Mouse (Mus musculus): ENCODE data around the gene Slc1a5. TPM values are rescaled to one million over a fixed set of nuclear protein-coding genes. Genes with fewer than 3 reads are reported as not detected.

Gene Slc1a5
- polyA plus RNA-seq, 1 experiment from 2014 or later: 61.8 TPM

GRCm38 (mm10) chr7:16760292-16760691, 20.8 kb upstream of the Slc1a5 start:
- H3K4me1 ChIP-seq (replicated peaks): peaks cover 7% of the 10 kb centered on the region; the same call in 1 of the 2 replicates
- no peaks in the 10 kb centered on the region for H3K9me3 ChIP-seq
- H3K4me3 ChIP-seq (replicated peaks): no peak overlapping the region
- no peaks in the 10 kb centered on the region for H3K27me3 ChIP-seq (replicated peaks)
- ATAC-seq: peak; percentile 73
- no peak overlapping the region for H3K27ac ChIP-seq
- H3K9ac ChIP-seq: no peak overlapping the region
- H3K4me2 ChIP-seq (replicated peaks): 0 out of 2 replicates have a peak overlapping the region, but pooled peaks have one; percentile 2
- no peaks in the 10 kb centered on the region for H3K36me3 ChIP-seq
- WGBS: 21% methylated on average over 8 of the region's 8 CpGs

- no peak overlapping the region for H3K4me2 ChIP-seq (replicated peaks)
- 42% methylated on average over 10 of the region's 10 CpGs for WGBS
- no peaks in the 10 kb centered on the region for H3K27me3 ChIP-seq (replicated peaks)
- ATAC-seq: peak; percentile 72
- H3K9ac ChIP-seq: no peak overlapping the region
- no peaks in the 10 kb centered on the region for H3K9me3 ChIP-seq
- H3K36me3 ChIP-seq: no peaks in the 10 kb centered on the region
- H3K27ac ChIP-seq: 0 out of 2 replicates have a peak overlapping the region, but pooled peaks have one; percentile 52
- H3K4me3 ChIP-seq (replicated peaks): no peak overlapping the region
- H3K4me1 ChIP-seq (replicated peaks): peaks cover 7% of the 10 kb centered on the region; the same call in 1 of the 2 replicates
These were observed 20.1 kb upstream of the Slc1a5 start for GRCm38 (mm10) chr7:16761005-16761481.

GRCm38 (mm10) chr7:16761630-16762029, 19.5 kb upstream of the Slc1a5 start:
- ATAC-seq: no peak
- Histone ChIP-seq H3K27me3 (replicated peaks) (no peaks in the 10 kb centered on the region), H3K4me3 (replicated peaks) (no peak overlapping the region), H3K4me1 (replicated peaks) (peaks cover 7% of the 10 kb centered on the region; the same call in 1 of the 2 replicates), H3K36me3 (no peaks in the 10 kb centered on the region), H3K27ac (no peak overlapping the region), H3K9ac (no peak overlapping the region), H3K9me3 (no peaks in the 10 kb centered on the region), H3K4me2 (replicated peaks) (no peak overlapping the region)
- 45% methylated on average over 5 of the region's 5 CpGs for WGBS

- ATAC-seq: no peak
- no peak overlapping the region for H3K4me3 ChIP-seq (replicated peaks)
- 86% methylated on average over 7 of the region's 7 CpGs for WGBS
- no peak overlapping the region for H3K4me2 ChIP-seq (replicated peaks)
- no peaks in the 10 kb centered on the region for H3K36me3 ChIP-seq
- H3K4me1 ChIP-seq (replicated peaks): peaks cover 7% of the 10 kb centered on the region; the same call in 1 of the 2 replicates
- H3K9ac ChIP-seq: no peak overlapping the region
- no peak overlapping the region for H3K27ac ChIP-seq
- H3K27me3 ChIP-seq (replicated peaks): no peaks in the 10 kb centered on the region
- H3K9me3 ChIP-seq: no peaks in the 10 kb centered on the region
These were observed 17.5 kb upstream of the Slc1a5 start for GRCm38 (mm10) chr7:16763463-16764218.

GRCm38 (mm10) chr7:16766443-16766842, 14.7 kb upstream of the Slc1a5 start:
- no peaks in the 10 kb centered on the region for H3K9me3 ChIP-seq
- no peak overlapping the region for H3K27ac ChIP-seq
- no peak overlapping the region for H3K9ac ChIP-seq
- no peak for ATAC-seq
- no peak overlapping the region for H3K4me3 ChIP-seq (replicated peaks)
- no peak overlapping the region for H3K4me2 ChIP-seq (replicated peaks)
- no peaks in the 10 kb centered on the region for H3K27me3 ChIP-seq (replicated peaks)
- no peaks in the 10 kb centered on the region for H3K36me3 ChIP-seq
- WGBS: 56% methylated on average over 2 of the region's 2 CpGs
- 0 out of 2 replicates have a peak, but pooled peaks cover 3% of the 10 kb centered on the region for H3K4me1 ChIP-seq (replicated peaks)

- no peak for ATAC-seq
- Histone ChIP-seq H3K27ac (no peak overlapping the region), H3K36me3 (no peaks in the 10 kb centered on the region), H3K27me3 (replicated peaks) (no peaks in the 10 kb centered on the region), H3K4me3 (replicated peaks) (no peak overlapping the region), H3K4me2 (replicated peaks) (no peak overlapping the region), H3K4me1 (replicated peaks) (peaks cover 4% of the 10 kb centered on the region; the same call in 1 of the 2 replicates), H3K9me3 (no peaks in the 10 kb centered on the region), H3K9ac (no peak overlapping the region)
- WGBS: 41% methylated on average over 5 of the region's 5 CpGs
These were observed 5.3 kb upstream of the Slc1a5 start for GRCm38 (mm10) chr7:16775888-16776287.

- Histone ChIP-seq H3K4me2 (replicated peaks) (no peak overlapping the region), H3K4me3 (replicated peaks) (no peak overlapping the region), H3K4me1 (replicated peaks) (peaks cover 26% of the 10 kb centered on the region), H3K9me3 (no peaks in the 10 kb centered on the region), H3K27me3 (replicated peaks) (no peaks in the 10 kb centered on the region), H3K27ac (no peak overlapping the region), H3K9ac (no peak overlapping the region), H3K36me3 (no peaks in the 10 kb centered on the region)
- WGBS: 50% methylated on average over 5 of the region's 5 CpGs
- ATAC-seq: no peak
These were observed 1.1 kb upstream of the Slc1a5 start for GRCm38 (mm10) chr7:16780076-16780475.

- no peaks in the 10 kb centered on the region for H3K27me3 ChIP-seq (replicated peaks)
- peak overlapping the region; percentile 78 for H3K9ac ChIP-seq
- 0 out of 2 replicates have a peak overlapping the region, but pooled peaks have one; percentile 23 for H3K27ac ChIP-seq
- H3K4me3 ChIP-seq (replicated peaks): peak overlapping the region; percentile 78
- ATAC-seq: peak; percentile 34
- 0% methylated on average over 10 of the region's 10 CpGs for WGBS
- H3K9me3 ChIP-seq: no peaks in the 10 kb centered on the region
- H3K36me3 ChIP-seq: no peaks in the 10 kb centered on the region
- H3K4me1 ChIP-seq (replicated peaks): peaks cover 26% of the 10 kb centered on the region
- peak overlapping the region; percentile 99 for H3K4me2 ChIP-seq (replicated peaks)
These were observed 345 bp downstream of the Slc1a5 start for GRCm38 (mm10) chr7:16781555-16781815.

- under 1% methylated on average over 58 of the region's 60 CpGs for WGBS
- Histone ChIP-seq H3K4me3 (replicated peaks) (peak overlapping the region; percentile 78), H3K27ac (peak overlapping the region; percentile 36), H3K4me2 (replicated peaks) (peak overlapping the region; percentile 99), H3K9me3 (no peaks in the 10 kb centered on the region), H3K9ac (peak overlapping the region; percentile 78), H3K27me3 (replicated peaks) (no peaks in the 10 kb centered on the region), H3K4me1 (replicated peaks) (peaks cover 26% of the 10 kb centered on the region), H3K36me3 (no peaks in the 10 kb centered on the region)
- peak; percentile 22 for ATAC-seq
These were observed 845 bp downstream of the Slc1a5 start for GRCm38 (mm10) chr7:16781816-16782554.

- Histone ChIP-seq H3K9ac (peak overlapping the region; percentile 78), H3K27me3 (replicated peaks) (no peaks in the 10 kb centered on the region), H3K4me1 (replicated peaks) (peaks cover 26% of the 10 kb centered on the region), H3K4me2 (replicated peaks) (peak overlapping the region; percentile 99), H3K27ac (no peak overlapping the region), H3K9me3 (no peaks in the 10 kb centered on the region), H3K36me3 (no peaks in the 10 kb centered on the region), H3K4me3 (replicated peaks) (peak overlapping the region; percentile 78)
- WGBS: 9% methylated on average over 11 of the region's 11 CpGs
- no peak for ATAC-seq
These were observed 1.5 kb downstream of the Slc1a5 start for GRCm38 (mm10) chr7:16782555-16783125.

- Histone ChIP-seq H3K27me3 (replicated peaks) (no peaks in the 10 kb centered on the region), H3K36me3 (0 out of 2 replicates have a peak, but pooled peaks cover 3% of the 10 kb centered on the region), H3K4me1 (replicated peaks) (peaks cover 26% of the 10 kb centered on the region), H3K4me3 (replicated peaks) (peak overlapping the region; percentile 78), H3K9ac (peak overlapping the region; percentile 78), H3K27ac (no peak overlapping the region), H3K4me2 (replicated peaks) (peak overlapping the region; percentile 99), H3K9me3 (no peaks in the 10 kb centered on the region)
- peak; percentile 26; the same call in 1 of the 2 replicates for ATAC-seq
- 28% methylated on average over 10 of the region's 10 CpGs for WGBS
These were observed 2.1 kb downstream of the Slc1a5 start for GRCm38 (mm10) chr7:16783224-16783688.

Data from intestine, embryonic 15.5 days (tissue).